Mouse (Mus musculus) ES-Bruce4 (cell line): Measurements from ENCODE around the gene Gm10837. TPM values are rescaled to one million over a fixed set of nuclear protein-coding genes. Genes with fewer than 3 reads are reported as not detected.

ENCODE experiments used
- H3K27ac ChIP-seq: 2 replicates; pipeline ENCODE4 v1.5.1; 2012; ENCODE audit warnings: low read length, inconsistent platforms; ENCODE audit not compliant: insufficient read depth
- H3K27me3 ChIP-seq: 2 replicates; pipeline ENCODE4 v1.6.1; 2012; ENCODE audit warnings: mild to moderate bottlenecking, low read length, inconsistent platforms; ENCODE audit not compliant: control insufficient read depth, poor library complexity, insufficient read depth, severe bottlenecking
- H3K36me3 ChIP-seq: 2 replicates; pipeline ENCODE4 v1.6.1; 2012; ENCODE audit warnings: inconsistent platforms, mild to moderate bottlenecking, low read length, moderate library complexity; ENCODE audit not compliant: control insufficient read depth, poor library complexity, insufficient read depth, severe bottlenecking
- H3K4me1 ChIP-seq: one replicate; pipeline ENCODE4 v1.8.1; 2011; ENCODE audit warnings: low read length; ENCODE audit not compliant: control insufficient read depth, insufficient read depth
- H3K4me3 ChIP-seq: 2 replicates; pipeline ENCODE4 v1.5.1; 2011; ENCODE audit warnings: low read depth, mild to moderate bottlenecking, low read length
- H3K9ac ChIP-seq: 2 replicates; pipeline ENCODE4 v1.6.1; 2012; ENCODE audit warnings: low read depth, mild to moderate bottlenecking, inconsistent platforms; ENCODE audit not compliant: poor library complexity, severe bottlenecking
- H3K9me3 ChIP-seq: replicated peaks from 2 replicates; pipeline ENCODE4 v1.6.1; 2012; ENCODE audit warnings: mild to moderate bottlenecking, low read length, inconsistent platforms; ENCODE audit not compliant: control insufficient read depth, poor library complexity, insufficient read depth, severe bottlenecking
- CTCF ChIP-seq: IDR thresholded peaks from one replicate; pipeline ENCODE4 v1.8.1; 2011; ENCODE audit warnings: low read depth, low read length
- EP300 ChIP-seq: IDR thresholded peaks from 2 replicates; pipeline ENCODE4 v1.6.1; 2011; ENCODE audit warnings: low read depth, low read length; ENCODE audit not compliant: insufficient read depth
- POLR2A ChIP-seq: IDR thresholded peaks from one replicate; pipeline ENCODE4 v1.8.1; 2011; ENCODE audit warnings: low read length; ENCODE audit not compliant: insufficient read depth
- polyA plus RNA-seq: library from polyadenylated mRNA; stranded (reverse); fragments of >200 nt; gene quantifications from 2 replicates; pipeline ENCODE4 v1.2.4, GENCODE M21; 2011; ENCODE audit warnings: low read depth; ENCODE audit not compliant: missing spikeins, insufficient read depth, insufficient read length

Gene Gm10837
- polyA plus RNA-seq, 1 experiment = not detected

GRCm38 (mm10) chr14:122482081-122483023, 8.0 kb upstream of the Gm10837 start:
- Histone ChIP-seq H3K4me1 (no peaks in the 10 kb centered on the region), H3K27ac (no peak overlapping the region)

GRCm38 (mm10) chr14:122483024-122483385, 7.4 kb upstream of the Gm10837 start:
- Histone ChIP-seq H3K9me3 (no peaks in the 10 kb centered on the region), H3K27ac (no peak overlapping the region), H3K4me1 (no peaks in the 10 kb centered on the region), H3K4me3 (peak overlapping the region; percentile 20; the same call in 1 of the 2 replicates), H3K9ac (no peak overlapping the region), H3K36me3 (no peaks in the 10 kb centered on the region), H3K27me3 (peaks cover 49% of the 10 kb centered on the region)
- TF ChIP-seq EP300 (no peak), POLR2A (no peak), CTCF (no peak)

More at GRCm38 (mm10) chr14:122482081-122483023, 8.0 kb upstream of the Gm10837 start:
- TF ChIP-seq POLR2A = no peak
- TF ChIP-seq EP300 = no peak
- no peak for TF ChIP-seq CTCF
- Histone ChIP-seq H3K36me3 (no peaks in the 10 kb centered on the region), H3K4me3 (peak overlapping the region; percentile 20), H3K9me3 (no peaks in the 10 kb centered on the region), H3K27me3 (peaks cover 52% of the 10 kb centered on the region), H3K9ac (no peak overlapping the region)

GRCm38 (mm10) chr14:122483556-122484421, 6.6 kb upstream of the Gm10837 start:
- no peak overlapping the region for H3K4me3 ChIP-seq
- H3K27me3 ChIP-seq = peaks cover 48% of the 10 kb centered on the region
- H3K9ac ChIP-seq = no peak overlapping the region
- no peak for TF ChIP-seq POLR2A
- TF ChIP-seq EP300 = no peak
- TF ChIP-seq CTCF = no peak
- no peak overlapping the region for H3K27ac ChIP-seq
- H3K36me3 ChIP-seq = no peaks in the 10 kb centered on the region
- no peaks in the 10 kb centered on the region for H3K4me1 ChIP-seq
- no peaks in the 10 kb centered on the region for H3K9me3 ChIP-seq

- no peak for TF ChIP-seq POLR2A
- TF ChIP-seq CTCF = no peak
- no peak for TF ChIP-seq EP300
- H3K4me1 ChIP-seq = no peaks in the 10 kb centered on the region
- no peak overlapping the region for H3K4me3 ChIP-seq
- no peaks in the 10 kb centered on the region for H3K9me3 ChIP-seq
- H3K9ac ChIP-seq = no peak overlapping the region
- no peaks in the 10 kb centered on the region for H3K36me3 ChIP-seq
- H3K27ac ChIP-seq = no peak overlapping the region
- H3K27me3 ChIP-seq = peaks cover 48% of the 10 kb centered on the region
Observed at GRCm38 (mm10) chr14:122484458-122484843, 5.9 kb upstream of the Gm10837 start.

GRCm38 (mm10) chr14:122484844-122485551, 5.4 kb upstream of the Gm10837 start:
- Histone ChIP-seq H3K9me3 (no peaks in the 10 kb centered on the region), H3K36me3 (no peaks in the 10 kb centered on the region), H3K4me1 (no peaks in the 10 kb centered on the region), H3K27me3 (peaks cover 49% of the 10 kb centered on the region), H3K9ac (no peak overlapping the region), H3K4me3 (no peak overlapping the region), H3K27ac (no peak overlapping the region)
- TF ChIP-seq CTCF (no peak), EP300 (no peak)
